Mouse (Mus musculus) midbrain, embryonic 14.5 days (tissue): ENCODE measurements at regions not wholly inside any gene's neighbourhood (a gene's known extent, or its start where the extent isn't known, plus 50 kb on each side); places are given as distances from the start of the nearest gene placed in this dataset.

Experiments
- ATAC-seq: fragments of 200-750 bp; cut with Nextera tagmentation; 2 replicates; pipeline ENCODE4 v1.8.0; 2017; ENCODE audit warnings: moderate number of reproducible peaks, moderate library complexity; ENCODE audit not compliant: low FRiP score, low TSS enrichment
- DNase-seq: peaks from one replicate; pipeline ENCODE4 v3.0.0-alpha.2; 2015
- H3K27ac ChIP-seq: fragments of 300-500 bp; sonication (generic); replicated peaks from 2 replicates; pipeline ENCODE4 v1.5.1; 2014; ENCODE audit warnings: mild to moderate bottlenecking, low read depth, low read length, moderate library complexity
- H3K27me3 ChIP-seq: fragments of 300-500 bp; sonication (generic); 2 replicates; pipeline ENCODE4 v1.6.1; 2014; ENCODE audit warnings: low read length, control low read depth, mixed read lengths; ENCODE audit not compliant: control insufficient read depth, insufficient read depth
- H3K36me3 ChIP-seq: fragments of 300-500 bp; sonication (generic); 2 replicates; pipeline ENCODE4 v1.6.1; 2014; ENCODE audit warnings: low read length, control low read depth; ENCODE audit not compliant: control insufficient read depth, insufficient read depth
- H3K4me1 ChIP-seq: fragments of 300-500 bp; sonication (generic); 2 replicates; pipeline ENCODE4 v1.6.1; 2014; ENCODE audit warnings: mild to moderate bottlenecking, antibody characterized with exemption, low read length, control low read depth; ENCODE audit not compliant: control insufficient read depth, insufficient read depth
- H3K4me2 ChIP-seq: fragments of 300-500 bp; sonication (generic); 2 replicates; pipeline ENCODE4 v1.6.1; 2014; ENCODE audit warnings: mild to moderate bottlenecking, low read length, moderate library complexity
- H3K4me3 ChIP-seq: fragments of 300-500 bp; sonication (generic); replicated peaks from 2 replicates; pipeline ENCODE4 v1.5.1; 2014; ENCODE audit warnings: low read depth, low read length
- H3K9ac ChIP-seq: fragments of 300-500 bp; sonication (generic); replicated peaks from 2 replicates; pipeline ENCODE4 v1.6.1; 2014; ENCODE audit warnings: mild to moderate bottlenecking, low read length, moderate library complexity
- H3K9me3 ChIP-seq: fragments of 300-500 bp; sonication (generic); 2 replicates; pipeline ENCODE4 v1.6.1; 2016; ENCODE audit warnings: low read length, control low read depth, mixed read lengths; ENCODE audit not compliant: control insufficient read depth
- WGBS: fragments of 180-500 bp; shearing (Covaris S2); extraction: QIAGEN DNeasy Blood & Tissue Kit; methylation state at CpG from one replicate; pipeline ENCODE4 v1.1.7; 2014; 5-methylcytosine and 5-hydroxymethylcytosine counted together

GRCm38 (mm10) chr1:186493664-186494410, 212.0 kb downstream of the Tgfb2 start:
- no peak overlapping the region for H3K4me2 ChIP-seq
- no peaks in the 10 kb centered on the region for H3K4me1 ChIP-seq
- ATAC-seq (no peak), DNase-seq (no peak)
- H3K9me3 ChIP-seq, result no peaks in the 10 kb centered on the region
- no peak overlapping the region for H3K27ac ChIP-seq
- no peak overlapping the region for H3K9ac ChIP-seq
- WGBS, result 82% methylated on average over 14 of the region's 14 CpGs
- no peaks in the 10 kb centered on the region for H3K27me3 ChIP-seq
- H3K4me3 ChIP-seq, result no peak overlapping the region
- H3K36me3 ChIP-seq, result no peaks in the 10 kb centered on the region

GRCm38 (mm10) chr1:186482177-186482576, 223.6 kb downstream of the Tgfb2 start:
- Histone ChIP-seq H3K4me3 (no peak overlapping the region), H3K9me3 (no peaks in the 10 kb centered on the region), H3K4me1 (no peaks in the 10 kb centered on the region), H3K9ac (no peak overlapping the region), H3K4me2 (no peak overlapping the region), H3K27me3 (no peaks in the 10 kb centered on the region), H3K27ac (no peak overlapping the region), H3K36me3 (no peaks in the 10 kb centered on the region)
- no peak for ATAC-seq
- no peak for DNase-seq
- WGBS, result 89% methylated on average over 8 of the region's 8 CpGs

- WGBS, result 76% methylated on average over 1 of the region's 1 CpGs
- H3K27me3 ChIP-seq, result no peaks in the 10 kb centered on the region
- no peak overlapping the region for H3K27ac ChIP-seq
- DNase-seq (no peak), ATAC-seq (no peak)
- H3K4me2 ChIP-seq, result no peak overlapping the region
- no peak overlapping the region for H3K9ac ChIP-seq
- H3K4me3 ChIP-seq, result no peak overlapping the region
- no peaks in the 10 kb centered on the region for H3K4me1 ChIP-seq
- no peaks in the 10 kb centered on the region for H3K9me3 ChIP-seq
- no peaks in the 10 kb centered on the region for H3K36me3 ChIP-seq
These were observed 225.8 kb downstream of the Tgfb2 start for GRCm38 (mm10) chr1:186480019-186480418.

- no peak overlapping the region for H3K4me2 ChIP-seq
- WGBS, result 77% methylated on average over 8 of the region's 8 CpGs
These were observed 227.2 kb downstream of the Tgfb2 start for GRCm38 (mm10) chr1:186478428-186479238.

GRCm38 (mm10) chr1:186474844-186475243, 230.9 kb downstream of the Tgfb2 start:
- Histone ChIP-seq H3K4me3 (no peak overlapping the region), H3K9me3 (no peaks in the 10 kb centered on the region), H3K27me3 (no peaks in the 10 kb centered on the region), H3K4me1 (peaks cover 6% of the 10 kb centered on the region; the same call in 1 of the 2 replicates), H3K27ac (peak overlapping the region; percentile 21; the same call in 1 of the 2 replicates), H3K4me2 (no peak overlapping the region), H3K36me3 (no peaks in the 10 kb centered on the region), H3K9ac (no peak overlapping the region)
- ATAC-seq (peak; percentile 57; the same call in 1 of the 2 replicates), DNase-seq (peak; percentile 95)
- 11% methylated on average over 2 of the region's 2 CpGs for WGBS

More at GRCm38 (mm10) chr1:186478428-186479238, 227.2 kb downstream of the Tgfb2 start:
- H3K27me3 ChIP-seq, result no peaks in the 10 kb centered on the region
- ATAC-seq (no peak), DNase-seq (no peak)
- H3K4me1 ChIP-seq, result peaks cover 6% of the 10 kb centered on the region; the same call in 1 of the 2 replicates
- H3K4me3 ChIP-seq, result no peak overlapping the region
- no peaks in the 10 kb centered on the region for H3K9me3 ChIP-seq
- no peak overlapping the region for H3K9ac ChIP-seq
- H3K27ac ChIP-seq, result no peak overlapping the region
- H3K36me3 ChIP-seq, result no peaks in the 10 kb centered on the region

GRCm38 (mm10) chr1:186474385-186474784, 231.4 kb downstream of the Tgfb2 start:
- ATAC-seq (no peak), DNase-seq (no peak)
- 41% methylated on average over 1 of the region's 1 CpGs for WGBS
- Histone ChIP-seq H3K9ac (no peak overlapping the region), H3K9me3 (no peaks in the 10 kb centered on the region), H3K27me3 (no peaks in the 10 kb centered on the region), H3K4me2 (no peak overlapping the region), H3K4me3 (no peak overlapping the region), H3K36me3 (no peaks in the 10 kb centered on the region), H3K4me1 (peaks cover 6% of the 10 kb centered on the region; the same call in 1 of the 2 replicates), H3K27ac (peak overlapping the region; percentile 21; the same call in 1 of the 2 replicates)

- H3K36me3 ChIP-seq, result no peaks in the 10 kb centered on the region
- ATAC-seq (no peak), DNase-seq (no peak)
- H3K9me3 ChIP-seq, result no peaks in the 10 kb centered on the region
- H3K27me3 ChIP-seq, result no peaks in the 10 kb centered on the region
- no peak overlapping the region for H3K4me2 ChIP-seq
- 95% methylated on average over 10 of the region's 10 CpGs for WGBS
- no peak overlapping the region for H3K4me3 ChIP-seq
- peaks cover 6% of the 10 kb centered on the region; the same call in 1 of the 2 replicates for H3K4me1 ChIP-seq
- no peak overlapping the region for H3K27ac ChIP-seq
- H3K9ac ChIP-seq, result no peak overlapping the region
These were observed 232.8 kb downstream of the Tgfb2 start for GRCm38 (mm10) chr1:186472955-186473354.

GRCm38 (mm10) chr1:186465526-186465925, 240.3 kb downstream of the Tgfb2 start:
- H3K27me3 ChIP-seq, result no peaks in the 10 kb centered on the region
- no peaks in the 10 kb centered on the region for H3K36me3 ChIP-seq
- H3K4me1 ChIP-seq, result no peaks in the 10 kb centered on the region
- H3K4me3 ChIP-seq, result no peak overlapping the region
- H3K9me3 ChIP-seq, result no peaks in the 10 kb centered on the region
- H3K4me2 ChIP-seq, result no peak overlapping the region
- DNase-seq (no peak), ATAC-seq (no peak)
- H3K9ac ChIP-seq, result no peak overlapping the region
- WGBS, result 95% methylated on average over 5 of the region's 5 CpGs
- no peak overlapping the region for H3K27ac ChIP-seq
